Mouse (Mus musculus): ENCODE measurements around the gene Pex14. TPM values are rescaled to one million over a fixed set of nuclear protein-coding genes. Genes with fewer than 3 reads are reported as not detected.

Gene Pex14
- polyA plus RNA-seq, 1 experiment from 2014 or later, result 56.6 TPM

GRCm38 (mm10) chr4:149062406-149063318 lies 37.0 kb downstream of the Pex14 start:
- DNase-seq (ENCODE audit: low spot score), result no peak

GRCm38 (mm10) chr4:149061432-149061718 lies 38.3 kb downstream of the Pex14 start:
- Histone ChIP-seq H3K27ac (replicated peaks) (no peak overlapping the region), H3K27me3 (ENCODE audit: low read depth, poor library complexity, severe bottlenecking) (0 out of 2 replicates have a peak, but pooled peaks cover 5% of the 10 kb centered on the region), H3K4me1 (peaks cover 55% of the 10 kb centered on the region), H3K36me3 (peaks cover 1% of the 10 kb centered on the region; the same call in 1 of the 2 replicates), H3K4me3 (no peak overlapping the region), H3K9me3 (replicated peaks) (no peaks in the 10 kb centered on the region)
- 76% methylated on average over 13 of the region's 13 CpGs for WGBS
- DNase-seq (ENCODE audit: low spot score), result no peak

More at GRCm38 (mm10) chr4:149062406-149063318, 37.0 kb downstream of the Pex14 start:
- no peak overlapping the region for H3K4me3 ChIP-seq
- no peak overlapping the region for H3K27ac ChIP-seq (replicated peaks)
- 0 out of 2 replicates have a peak, but pooled peaks cover 5% of the 10 kb centered on the region for H3K27me3 ChIP-seq (ENCODE audit: low read depth, poor library complexity, severe bottlenecking)
- WGBS, result 67% methylated on average over 21 of the region's 21 CpGs
- peaks cover 42% of the 10 kb centered on the region for H3K4me1 ChIP-seq
- H3K36me3 ChIP-seq, result peaks cover 13% of the 10 kb centered on the region; the same call in 1 of the 2 replicates
- no peaks in the 10 kb centered on the region for H3K9me3 ChIP-seq (replicated peaks)

- Histone ChIP-seq H3K36me3 (no peaks in the 10 kb centered on the region), H3K9me3 (replicated peaks) (no peaks in the 10 kb centered on the region), H3K4me1 (peaks cover 60% of the 10 kb centered on the region), H3K4me3 (no peak overlapping the region), H3K27me3 (ENCODE audit: low read depth, poor library complexity, severe bottlenecking) (0 out of 2 replicates have a peak, but pooled peaks cover 5% of the 10 kb centered on the region), H3K27ac (replicated peaks) (no peak overlapping the region)
- no peak for DNase-seq (ENCODE audit: low spot score)
- 44% methylated on average over 14 of the region's 14 CpGs for WGBS
These were observed 38.9 kb downstream of the Pex14 start for GRCm38 (mm10) chr4:149060621-149061431.

- DNase-seq (ENCODE audit: low spot score), result no peak
- no peaks in the 10 kb centered on the region for H3K36me3 ChIP-seq
- 93% methylated on average over 9 of the region's 9 CpGs for WGBS
- no peak overlapping the region for H3K4me3 ChIP-seq
- H3K27ac ChIP-seq (replicated peaks), result no peak overlapping the region
- peaks cover 5% of the 10 kb centered on the region; the same call in 1 of the 2 replicates for H3K27me3 ChIP-seq (ENCODE audit: low read depth, poor library complexity, severe bottlenecking)
- no peaks in the 10 kb centered on the region for H3K9me3 ChIP-seq (replicated peaks)
- H3K4me1 ChIP-seq, result peaks cover 67% of the 10 kb centered on the region
These were observed 40.0 kb downstream of the Pex14 start for GRCm38 (mm10) chr4:149059713-149060112.

GRCm38 (mm10) chr4:149058298-149058697 lies 41.4 kb downstream of the Pex14 start:
- Histone ChIP-seq H3K27me3 (ENCODE audit: low read depth, poor library complexity, severe bottlenecking) (peaks cover 7% of the 10 kb centered on the region; the same call in 1 of the 2 replicates), H3K4me1 (peaks cover 70% of the 10 kb centered on the region), H3K36me3 (no peaks in the 10 kb centered on the region), H3K27ac (replicated peaks) (no peak overlapping the region), H3K9me3 (replicated peaks) (no peaks in the 10 kb centered on the region), H3K4me3 (no peak overlapping the region)
- no peak for DNase-seq (ENCODE audit: low spot score)
- 63% methylated on average over 7 of the region's 7 CpGs for WGBS

- DNase-seq (ENCODE audit: low spot score), result no peak
- no peaks in the 10 kb centered on the region for H3K9me3 ChIP-seq (replicated peaks)
- WGBS, result 75% methylated on average over 14 of the region's 14 CpGs
These were observed 42.2 kb downstream of the Pex14 start for GRCm38 (mm10) chr4:149057470-149057869.

GRCm38 (mm10) chr4:149056957-149057356 lies 42.7 kb downstream of the Pex14 start:
- no peak for DNase-seq (ENCODE audit: low spot score)
- Histone ChIP-seq H3K4me3 (no peak overlapping the region), H3K36me3 (no peaks in the 10 kb centered on the region), H3K4me1 (peaks cover 57% of the 10 kb centered on the region), H3K27ac (replicated peaks) (no peak overlapping the region; the same call in 1 of the 2 replicates), H3K27me3 (ENCODE audit: low read depth, poor library complexity, severe bottlenecking) (peaks cover 18% of the 10 kb centered on the region), H3K9me3 (replicated peaks) (no peaks in the 10 kb centered on the region)
- 83% methylated on average over 16 of the region's 16 CpGs for WGBS

More at GRCm38 (mm10) chr4:149057470-149057869, 42.2 kb downstream of the Pex14 start:
- Histone ChIP-seq H3K36me3 (no peaks in the 10 kb centered on the region), H3K27me3 (ENCODE audit: low read depth, poor library complexity, severe bottlenecking) (peaks cover 14% of the 10 kb centered on the region; the same call in 1 of the 2 replicates), H3K4me3 (no peak overlapping the region), H3K4me1 (peaks cover 62% of the 10 kb centered on the region), H3K27ac (replicated peaks) (no peak overlapping the region; the same call in 1 of the 2 replicates)

- DNase-seq (ENCODE audit: low spot score), result no peak
- no peaks in the 10 kb centered on the region for H3K9me3 ChIP-seq (replicated peaks)
- no peaks in the 10 kb centered on the region for H3K36me3 ChIP-seq
- H3K27ac ChIP-seq (replicated peaks), result no peak overlapping the region
- H3K4me1 ChIP-seq, result peaks cover 51% of the 10 kb centered on the region
- H3K4me3 ChIP-seq, result no peak overlapping the region
- peaks cover 29% of the 10 kb centered on the region for H3K27me3 ChIP-seq (ENCODE audit: low read depth, poor library complexity, severe bottlenecking)
- WGBS, result 52% methylated on average over 6 of the region's 6 CpGs
These were observed 43.8 kb downstream of the Pex14 start for GRCm38 (mm10) chr4:149055847-149056246.

- H3K36me3 ChIP-seq, result no peaks in the 10 kb centered on the region
- DNase-seq (ENCODE audit: low spot score), result peak; percentile 54
- H3K4me3 ChIP-seq, result peak overlapping the region; percentile 19
- peaks cover 54% of the 10 kb centered on the region for H3K4me1 ChIP-seq
- H3K27me3 ChIP-seq (ENCODE audit: low read depth, poor library complexity, severe bottlenecking), result peaks cover 79% of the 10 kb centered on the region
- peak overlapping the region; percentile 55; the same call in 1 of the 2 replicates for H3K27ac ChIP-seq (replicated peaks)
- H3K9me3 ChIP-seq (replicated peaks), result no peaks in the 10 kb centered on the region
- 14% methylated on average over 16 of the region's 16 CpGs for WGBS
These were observed 50.1 kb downstream of the Pex14 start for GRCm38 (mm10) chr4:149049351-149050159.

GRCm38 (mm10) chr4:149048625-149049228 lies 50.9 kb downstream of the Pex14 start:
- 32% methylated on average over 10 of the region's 10 CpGs for WGBS
- Histone ChIP-seq H3K4me1 (peaks cover 51% of the 10 kb centered on the region), H3K36me3 (no peaks in the 10 kb centered on the region), H3K27me3 (ENCODE audit: low read depth, poor library complexity, severe bottlenecking) (peaks cover 79% of the 10 kb centered on the region), H3K9me3 (replicated peaks) (no peaks in the 10 kb centered on the region), H3K4me3 (peak overlapping the region; percentile 19; the same call in 1 of the 2 replicates), H3K27ac (replicated peaks) (0 out of 2 replicates have a peak overlapping the region, but pooled peaks have one; percentile 55)
- peak; percentile 45 for DNase-seq (ENCODE audit: low spot score)

- no peaks in the 10 kb centered on the region for H3K36me3 ChIP-seq
- peaks cover 70% of the 10 kb centered on the region for H3K27me3 ChIP-seq (ENCODE audit: low read depth, poor library complexity, severe bottlenecking)
- no peaks in the 10 kb centered on the region for H3K9me3 ChIP-seq (replicated peaks)
- DNase-seq (ENCODE audit: low spot score), result peak; percentile 61
- WGBS, result 8% methylated on average over 10 of the region's 10 CpGs
- no peak overlapping the region for H3K27ac ChIP-seq (replicated peaks)
- peaks cover 51% of the 10 kb centered on the region for H3K4me1 ChIP-seq
- H3K4me3 ChIP-seq, result no peak overlapping the region
These were observed 52.3 kb downstream of the Pex14 start for GRCm38 (mm10) chr4:149047360-149047759.

All from midbrain, embryonic 10.5 days (tissue).